Mouse (Mus musculus): ENCODE results near the gene Shox2.

Shox2 gene

DNA sequence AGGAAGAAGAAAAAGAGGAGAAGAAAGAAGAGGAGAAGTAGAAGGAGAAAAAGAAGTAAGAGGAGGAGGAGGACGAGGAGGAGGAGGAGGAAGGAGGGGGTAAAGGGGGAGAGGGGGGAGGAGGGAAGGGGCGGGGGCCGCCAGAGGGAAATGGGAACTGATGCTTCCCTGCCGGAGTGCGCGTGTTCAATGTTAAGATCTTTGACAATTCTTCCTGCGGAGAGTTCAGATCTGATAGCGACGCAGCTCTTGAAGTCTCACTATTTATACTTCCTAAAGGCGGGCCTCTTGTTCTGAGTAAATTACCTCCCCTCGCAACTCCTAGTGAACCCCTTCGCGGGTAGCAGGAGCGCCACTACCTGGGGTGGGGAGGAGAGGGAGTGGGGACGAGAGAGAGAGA, at the start of gene Shox2:
Gene Shox2, minus strand, starts transcription at position 66 of the 400 bp plus-strand sequence.
- DNase-seq (ENCODE audit: low spot score), result no peak

DNA sequence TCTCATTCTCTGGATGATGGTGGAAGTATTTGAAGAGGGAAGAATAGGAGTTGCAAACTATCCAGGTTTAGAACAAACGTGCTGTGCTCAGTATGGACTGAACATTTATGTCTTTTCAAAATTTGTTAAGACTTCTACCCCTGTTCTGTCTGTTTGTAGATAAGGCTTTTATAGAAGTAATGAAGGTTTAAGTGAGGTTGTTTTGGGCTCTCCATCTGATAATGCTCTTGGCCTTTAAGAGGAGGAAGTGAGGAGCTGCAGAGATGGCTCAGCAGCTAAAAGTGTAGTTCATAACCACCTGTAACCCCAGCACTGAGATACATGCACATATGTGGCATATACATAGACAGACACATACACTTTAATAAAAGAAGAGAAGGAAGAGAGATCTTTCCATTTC, 15.2 kb upstream of the Shox2 start:
- DNase-seq (ENCODE audit: low spot score), result no peak

DNA sequence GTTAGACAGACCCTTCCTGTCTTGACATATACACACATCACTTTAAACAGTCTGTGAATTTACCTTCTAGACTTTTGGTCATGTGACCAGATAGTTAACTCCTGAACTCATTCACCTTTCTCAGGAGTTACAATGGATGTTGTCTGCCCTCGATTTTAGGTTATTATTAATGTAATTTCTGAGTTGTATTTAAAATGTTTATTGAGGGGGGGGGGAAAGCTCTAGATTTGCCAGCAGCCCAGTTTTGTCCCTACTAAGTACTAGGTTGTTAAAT, 4.7 kb upstream of the Shox2 start:
- no peak for DNase-seq (ENCODE audit: low spot score)

DNA sequence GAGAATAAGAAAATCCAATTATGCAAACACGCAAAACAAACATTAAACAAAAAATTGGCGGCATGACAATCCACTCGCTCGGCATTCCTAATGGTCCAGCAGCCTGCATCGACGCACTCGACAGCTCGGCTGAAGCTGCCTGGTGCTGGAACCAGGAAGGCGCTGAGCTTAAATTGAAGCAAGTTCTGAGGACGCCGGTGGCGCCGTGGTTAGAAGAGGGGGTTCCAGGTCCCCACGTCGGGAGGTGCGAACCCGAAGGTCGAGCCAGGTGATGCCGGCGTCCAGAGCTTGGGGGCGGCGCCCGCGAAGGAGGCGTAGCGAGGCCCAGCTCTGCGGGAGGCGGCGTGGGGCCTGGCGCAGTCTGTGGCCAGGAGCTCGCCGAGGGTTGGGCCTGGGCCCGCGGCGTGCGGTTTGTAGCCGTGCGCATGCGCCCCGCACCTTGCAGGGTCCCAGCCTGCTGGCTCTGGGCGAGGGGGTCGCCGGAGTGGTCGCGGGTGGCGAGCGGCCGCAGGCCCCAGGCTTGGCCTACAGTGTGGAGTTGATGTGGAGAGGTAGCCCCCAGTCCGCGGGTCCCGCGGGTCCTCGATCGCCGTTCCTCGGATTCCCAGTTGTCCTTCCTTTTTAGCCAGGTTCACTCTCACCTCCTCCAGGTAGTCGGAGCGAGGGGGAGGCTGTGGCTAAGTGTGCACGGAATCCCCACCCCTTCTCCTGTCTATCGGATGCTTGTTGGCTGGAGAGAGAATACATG, 4.1 kb upstream of the Shox2 start:
- peak; percentile 91 for DNase-seq (ENCODE audit: low spot score)

DNA sequence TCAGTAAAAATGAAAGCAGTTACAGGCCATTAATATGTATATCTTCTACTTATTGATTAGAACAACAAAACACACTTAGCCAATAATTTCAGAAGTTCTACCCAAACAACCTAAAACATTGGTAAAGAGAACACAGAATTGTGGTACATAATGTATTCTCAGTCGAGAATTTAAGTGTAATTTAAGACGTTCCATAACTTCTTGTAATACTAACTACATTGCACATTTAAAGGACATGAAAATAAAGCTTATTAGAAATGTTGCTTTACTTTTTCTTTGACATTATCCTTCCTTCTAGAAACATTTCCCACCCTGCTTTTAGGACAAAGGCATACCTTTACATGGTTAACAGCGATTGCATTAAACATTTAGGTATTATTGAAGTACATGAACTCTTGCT, 1.9 kb upstream of the Shox2 start:
- DNase-seq (ENCODE audit: low spot score), result no peak

DNA sequence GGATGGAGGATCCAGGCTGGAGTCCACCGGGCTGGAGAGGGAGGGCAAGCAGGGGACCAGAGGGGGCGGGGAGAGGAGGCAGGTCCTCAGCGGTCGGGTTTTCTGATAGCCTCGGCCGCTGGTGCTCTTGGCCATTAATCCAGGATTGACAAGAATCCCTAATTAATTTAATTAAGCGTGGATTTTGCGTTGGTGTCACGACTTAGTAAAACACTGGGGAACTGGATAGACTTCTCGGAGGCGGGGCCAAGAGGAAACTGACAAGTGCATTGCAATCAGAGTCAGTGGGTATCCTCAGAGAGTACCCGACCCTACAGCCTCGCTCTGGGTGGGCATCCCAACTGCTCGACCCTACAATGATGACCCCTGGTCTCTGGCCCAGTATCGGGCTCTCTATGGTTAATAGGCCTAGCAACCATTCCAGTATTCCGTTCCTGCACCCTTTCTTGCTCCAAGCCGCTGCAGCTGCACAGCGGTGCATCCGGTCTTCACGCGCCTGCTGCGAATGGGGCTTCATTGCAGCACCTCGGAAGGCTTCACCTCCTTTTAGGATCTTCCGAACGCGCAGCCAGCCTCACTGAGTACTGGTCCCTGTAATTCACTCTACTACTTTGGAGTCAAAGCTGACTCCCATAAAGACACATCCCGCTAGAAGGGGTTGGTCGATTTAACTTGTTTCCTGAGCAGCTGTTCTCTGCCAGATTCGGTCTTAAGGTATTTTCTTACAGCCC, 775 bp upstream of the Shox2 start:
- DNase-seq (ENCODE audit: low spot score), result peak; percentile 47

DNA sequence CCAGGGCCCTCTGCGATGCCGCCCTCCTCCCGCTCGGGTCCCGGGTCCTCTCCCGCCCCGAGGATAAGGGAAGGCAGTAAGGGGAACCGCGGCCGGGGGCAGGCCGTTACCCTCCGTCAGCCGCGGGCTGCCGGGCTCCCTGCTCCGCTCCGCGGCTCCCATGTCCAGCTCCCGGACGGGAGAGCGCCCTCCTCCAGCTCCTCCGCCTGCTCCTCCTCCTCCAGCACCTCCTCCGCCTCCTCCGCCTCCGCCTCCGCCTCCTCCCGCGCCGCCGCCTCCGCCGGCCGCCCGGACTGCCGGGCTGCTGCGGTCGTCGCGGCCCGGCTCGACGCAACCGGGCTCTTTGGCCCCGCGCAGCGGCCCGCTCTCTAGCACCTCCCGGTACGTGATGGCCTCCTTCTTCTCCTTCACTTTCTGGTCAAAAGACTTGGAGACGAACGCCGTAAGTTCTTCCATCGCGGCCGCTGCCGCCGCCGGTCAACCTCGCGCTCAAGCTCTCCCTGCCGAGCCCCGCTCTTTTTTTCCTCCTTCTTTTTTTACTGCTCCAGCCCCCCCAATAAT, 390 bp downstream of the Shox2 start, which contains the start of gene Rsrc1:
Gene Rsrc1, plus strand, starts transcription at position 290 of the 561 bp plus-strand sequence.
- DNase-seq (ENCODE audit: low spot score), result peak; percentile 74

DNA sequence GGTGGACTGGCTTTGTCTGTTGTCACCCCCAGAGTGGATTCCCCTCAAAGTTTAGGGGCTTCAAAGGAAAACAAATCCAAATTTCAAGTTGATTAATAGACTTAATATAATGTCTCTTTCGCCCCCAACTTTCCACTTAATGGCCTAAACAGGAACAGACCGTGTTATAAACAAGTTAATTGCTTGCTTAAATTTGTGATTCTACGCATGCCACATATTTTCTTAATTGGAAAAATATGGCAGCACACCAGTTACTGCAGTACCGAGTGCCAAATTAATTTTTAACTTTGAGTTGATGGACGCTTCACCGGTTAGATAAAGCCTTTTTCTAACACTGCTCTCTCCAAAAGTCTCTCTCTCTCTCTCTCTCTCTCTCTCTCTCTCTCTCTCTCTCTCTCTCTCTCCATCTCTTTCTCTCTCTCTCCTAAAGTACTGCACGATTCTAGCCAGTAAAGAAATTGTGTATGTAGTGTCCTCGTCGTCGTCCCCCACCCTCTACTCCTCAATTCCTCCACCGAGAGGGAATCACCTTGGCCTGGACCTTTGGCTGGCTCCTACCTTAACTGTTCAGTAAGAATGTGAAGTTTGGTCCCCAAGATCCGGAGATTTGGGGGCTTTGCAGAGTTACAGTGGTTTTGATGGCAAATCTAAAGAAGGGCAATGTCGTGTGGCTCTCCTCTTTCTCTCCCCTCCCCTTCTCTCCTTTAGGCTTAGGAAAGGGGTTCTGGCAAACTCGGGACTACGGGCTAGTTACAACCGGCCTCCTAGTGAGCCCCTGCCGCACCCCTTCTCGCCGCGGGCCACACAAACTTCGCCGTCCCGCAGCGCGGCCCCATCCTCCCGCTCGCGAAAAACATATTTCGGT, 1.2 kb downstream of the Shox2 start:
- no peak for DNase-seq (ENCODE audit: low spot score)

DNA sequence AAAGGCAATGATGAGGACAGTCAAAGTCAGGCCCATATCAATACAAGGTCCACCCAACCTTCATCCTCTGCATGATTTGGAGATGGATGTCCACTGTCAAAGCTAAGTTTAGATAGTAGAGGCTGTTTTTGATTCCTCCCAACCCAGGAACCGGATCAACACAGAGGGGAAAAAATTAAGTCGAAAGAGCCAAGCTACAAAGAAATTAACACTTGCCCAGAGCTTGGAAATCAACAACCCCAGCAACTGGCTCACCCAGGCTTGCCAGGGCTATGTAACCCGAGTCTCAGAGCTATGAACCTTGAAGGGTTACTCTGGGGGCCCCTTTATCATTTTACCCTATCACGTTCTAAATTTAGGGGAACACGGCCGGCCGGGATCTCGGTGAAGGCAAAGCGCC, 2.1 kb downstream of the Shox2 start:
- DNase-seq (ENCODE audit: low spot score), result no peak

DNA sequence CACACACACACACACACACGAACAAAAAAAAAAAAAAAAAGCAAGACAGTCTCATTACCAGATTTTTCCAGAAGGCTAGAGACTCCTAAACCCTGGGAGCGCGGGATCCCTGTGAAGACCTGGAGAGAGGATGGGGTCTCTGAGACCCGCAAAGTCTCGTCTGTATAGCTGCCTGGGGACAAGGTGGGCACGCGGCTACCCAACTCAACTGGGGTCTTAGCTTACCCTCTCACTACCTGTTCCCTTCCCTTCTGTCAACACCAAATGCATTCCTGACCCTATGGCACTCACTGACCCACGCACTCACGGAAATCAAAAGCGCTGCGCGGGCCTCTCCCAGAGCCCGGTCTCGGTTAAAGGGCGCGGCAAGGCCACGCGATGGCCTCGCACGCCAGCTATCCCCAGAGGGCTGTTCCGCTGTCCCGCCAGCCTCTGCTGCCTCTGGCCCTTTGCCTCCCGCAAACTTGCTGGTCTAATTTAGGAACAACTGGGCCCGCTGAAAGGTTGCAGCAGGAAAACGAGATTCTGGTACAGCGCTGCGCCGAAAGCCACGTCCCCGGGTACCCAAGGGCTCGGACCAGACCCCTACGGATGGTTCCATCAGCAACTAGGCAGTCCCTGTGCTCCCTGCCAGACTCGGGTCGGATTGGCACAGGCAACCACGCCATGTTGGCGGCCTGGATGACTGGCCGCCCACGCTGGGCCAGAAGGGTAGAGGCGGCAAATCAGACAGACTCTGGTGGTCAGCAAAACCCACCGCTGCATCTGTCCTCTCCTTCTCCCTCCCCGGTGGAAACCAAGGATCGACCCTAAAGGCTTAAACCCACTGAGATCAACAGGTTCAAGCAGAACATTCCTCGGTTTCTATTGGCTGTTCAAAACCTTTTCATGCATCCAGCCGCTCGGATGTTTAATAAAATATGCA, 2.9 kb downstream of the Shox2 start:
- DNase-seq (ENCODE audit: low spot score), result peak; percentile 2

DNA sequence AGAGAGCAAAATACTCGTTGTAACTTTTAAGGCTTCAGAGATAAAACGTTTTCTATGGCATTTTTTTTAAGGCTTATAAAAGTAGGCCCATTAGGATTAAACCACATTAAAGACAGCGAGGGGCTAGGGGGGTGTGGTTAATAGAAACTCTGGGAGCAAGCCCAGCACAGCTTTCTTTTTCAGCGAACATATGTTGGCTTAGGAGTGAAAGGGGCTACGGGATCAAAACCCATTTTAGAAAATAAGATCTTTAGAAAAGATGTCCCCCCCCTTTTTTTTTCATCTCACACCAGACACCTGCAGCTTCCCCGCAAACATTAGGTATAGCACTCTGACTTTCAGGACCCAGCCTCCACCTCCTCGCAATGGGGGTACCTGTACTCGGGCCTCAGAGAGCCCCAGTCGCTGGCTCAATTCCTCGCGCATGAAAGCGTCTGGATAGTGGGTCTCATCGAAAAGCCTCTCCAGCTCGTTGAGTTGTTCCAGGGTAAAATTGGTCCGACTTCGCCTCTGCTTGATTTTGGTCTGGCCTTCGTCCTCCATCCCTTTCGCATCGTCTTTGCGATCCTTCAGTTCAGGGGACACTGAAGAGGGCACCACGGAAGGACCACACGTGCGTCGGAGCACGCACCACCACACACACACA, 3.6 kb downstream of the Shox2 start:
- no peak for DNase-seq (ENCODE audit: low spot score)

DNA sequence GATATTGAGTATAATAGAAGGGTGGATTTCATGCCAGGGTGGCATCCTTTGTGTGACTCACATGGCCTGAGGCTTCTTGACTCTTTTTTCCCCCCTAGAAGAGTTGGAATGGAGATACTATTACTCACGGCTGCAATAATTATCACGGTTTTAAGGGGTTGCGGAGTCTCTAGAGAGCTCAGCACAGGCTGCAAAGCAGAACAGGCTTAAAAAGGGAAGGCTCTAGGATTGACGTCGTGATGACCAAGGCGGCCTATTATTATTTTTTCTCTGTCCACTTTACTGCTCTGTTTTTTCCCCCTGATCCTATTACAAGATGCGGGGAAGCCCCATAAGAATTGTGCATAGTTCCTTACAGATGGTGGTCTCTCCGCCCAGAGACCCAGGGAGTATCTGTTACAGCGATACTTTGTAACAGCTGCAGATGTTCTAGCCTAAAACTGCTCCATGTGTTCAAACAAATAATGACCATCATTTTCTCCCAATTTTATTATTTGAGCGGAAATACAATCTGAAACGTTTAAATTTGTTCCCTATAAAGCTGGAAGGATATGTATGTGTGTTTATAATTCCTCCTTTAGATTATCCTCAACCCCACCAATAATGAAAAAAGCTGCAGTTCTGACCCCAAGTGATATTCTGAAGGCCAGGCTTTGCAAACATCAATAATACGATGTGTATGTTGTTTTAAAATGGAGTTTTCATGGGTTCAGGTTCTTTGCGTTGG, 4.5 kb downstream of the Shox2 start:
- no peak for DNase-seq (ENCODE audit: low spot score)

DNA sequence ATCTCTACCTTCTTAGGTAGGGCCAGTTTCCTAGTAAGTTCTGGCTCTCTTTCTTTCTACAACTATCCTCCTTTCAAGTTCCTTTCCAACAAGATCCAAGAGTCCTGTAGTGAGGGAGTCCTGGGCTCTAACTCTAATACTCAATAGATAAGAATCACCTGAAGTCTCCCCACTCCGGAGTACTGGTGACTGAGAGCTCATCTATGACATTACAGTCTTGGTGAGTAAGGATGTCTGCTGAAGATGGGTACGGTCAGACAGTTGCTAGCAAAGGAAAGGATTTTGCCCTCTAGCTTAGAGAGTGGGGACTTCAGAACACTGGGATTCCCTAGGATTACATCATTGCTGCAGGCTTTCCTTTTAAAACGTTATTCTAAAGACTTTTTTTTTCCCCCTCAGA, 7.1 kb downstream of the Shox2 start:
- DNase-seq (ENCODE audit: low spot score), result no peak

DNA sequence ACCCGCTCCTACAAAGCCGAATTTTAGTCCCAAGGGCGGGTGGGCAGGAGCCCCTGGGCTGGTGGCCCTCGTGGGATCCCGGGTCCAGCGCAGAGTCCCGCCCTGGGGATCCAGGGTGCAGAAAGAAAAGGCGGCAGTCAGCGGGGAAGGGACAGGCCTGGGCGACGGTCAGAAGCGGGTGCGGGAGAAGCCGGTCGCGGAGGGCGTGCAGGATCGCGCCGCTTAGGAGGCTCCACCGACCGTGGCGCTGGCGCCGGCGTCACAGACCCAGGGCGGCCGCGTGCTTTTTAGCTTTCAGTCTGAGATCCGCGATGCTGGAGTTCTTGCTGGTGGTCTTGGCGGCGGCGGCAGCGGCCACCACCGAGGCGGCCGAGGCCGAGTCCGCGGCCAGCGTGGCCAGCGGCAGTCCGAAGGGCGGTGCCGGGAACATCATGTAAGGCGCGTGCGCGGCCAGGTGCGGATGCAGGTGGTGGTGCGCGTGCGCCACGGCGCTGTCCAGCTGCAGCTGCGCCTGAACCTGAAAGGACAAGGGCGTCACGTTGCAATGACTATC, 8.1 kb downstream of the Shox2 start:
- DNase-seq (ENCODE audit: low spot score), result peak; percentile 81

DNA sequence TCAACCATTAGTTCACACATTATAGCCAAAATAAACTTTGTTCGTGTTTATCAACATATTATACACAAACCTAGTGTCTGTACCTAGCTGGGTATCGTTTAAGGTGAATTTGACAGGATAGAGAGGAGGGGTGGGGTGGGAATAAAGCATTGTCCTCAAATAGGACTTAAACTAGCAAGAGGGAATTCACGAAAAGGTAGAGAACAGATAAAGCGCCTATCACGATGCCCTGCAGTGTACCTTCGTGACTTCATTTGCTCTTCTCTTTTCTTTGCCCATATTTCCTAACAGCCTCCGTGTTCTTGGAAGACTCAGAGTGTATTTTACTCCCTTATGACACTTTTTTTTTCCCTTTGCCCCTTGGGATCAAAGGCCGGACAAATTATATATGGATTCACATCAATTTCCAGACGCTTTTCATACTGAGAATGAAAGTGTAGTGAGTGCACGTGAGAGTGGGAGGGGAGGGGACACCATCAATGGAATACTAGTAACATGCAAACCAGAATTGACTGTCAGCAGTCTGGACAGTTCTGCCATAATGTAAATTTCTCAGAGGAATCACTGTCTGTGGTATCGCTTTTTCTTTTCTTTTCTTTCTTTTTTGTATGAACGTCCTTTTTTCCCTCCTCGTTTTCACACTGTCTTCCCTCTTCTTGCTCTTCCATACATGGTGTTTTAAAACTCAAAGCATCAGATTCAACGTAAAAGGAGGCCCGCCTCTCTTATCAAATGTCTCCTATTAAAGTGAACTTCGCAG, 9.2 kb downstream of the Shox2 start:
- no peak for DNase-seq (ENCODE audit: low spot score)

DNA sequence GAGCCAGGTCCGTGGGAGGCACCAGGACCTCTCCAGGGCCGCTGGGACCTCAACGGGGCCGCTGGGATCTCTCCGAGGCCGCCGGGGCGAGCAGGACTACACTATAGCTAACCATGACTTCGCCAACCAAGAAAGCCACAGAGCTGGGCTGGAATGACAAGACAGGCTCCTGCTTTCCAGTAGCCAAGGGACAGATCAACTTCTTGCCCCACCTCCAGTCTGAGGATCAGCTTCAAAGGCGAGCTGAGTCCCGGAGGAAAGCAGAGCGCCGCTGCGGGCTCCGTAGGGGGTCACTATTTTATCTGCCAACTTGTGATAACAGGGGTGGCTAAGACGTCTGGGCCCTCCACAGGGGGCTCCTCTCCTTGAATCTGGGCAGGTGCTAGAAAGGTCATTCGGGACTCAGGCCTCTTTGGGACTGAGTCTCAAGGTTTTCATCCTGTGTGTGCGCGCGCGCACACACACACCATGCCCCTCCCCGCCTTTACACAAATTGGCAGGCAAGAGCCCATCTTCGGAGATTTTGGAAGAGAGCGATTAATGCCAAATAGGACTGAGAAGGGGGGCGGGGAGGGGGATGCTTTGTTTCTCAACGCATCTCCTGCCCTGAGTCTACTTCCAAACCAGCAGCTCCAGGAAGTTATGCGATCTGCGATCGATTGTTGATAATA, 10.8 kb downstream of the Shox2 start:
- DNase-seq (ENCODE audit: low spot score), result no peak

DNA sequence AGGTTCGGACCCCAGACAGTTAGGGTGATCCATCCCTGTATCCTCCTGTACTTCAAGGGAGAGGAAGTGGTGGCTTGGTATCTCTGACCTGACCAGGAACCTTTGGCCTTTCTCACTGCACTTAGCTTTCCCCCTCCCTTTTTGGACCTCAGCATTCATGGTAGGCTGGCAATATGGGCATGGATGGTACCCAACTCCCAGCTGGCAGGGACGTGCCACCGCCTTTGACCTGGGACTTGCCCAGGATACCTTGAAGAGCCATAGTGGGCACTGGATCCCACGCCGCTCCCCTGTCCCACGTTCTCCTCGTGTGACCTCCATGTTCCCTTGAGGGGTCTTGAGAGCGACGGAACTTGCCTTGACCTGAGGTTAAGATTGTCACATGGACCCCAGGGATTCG, 11.3 kb downstream of the Shox2 start:
- DNase-seq (ENCODE audit: low spot score), result no peak

DNA sequence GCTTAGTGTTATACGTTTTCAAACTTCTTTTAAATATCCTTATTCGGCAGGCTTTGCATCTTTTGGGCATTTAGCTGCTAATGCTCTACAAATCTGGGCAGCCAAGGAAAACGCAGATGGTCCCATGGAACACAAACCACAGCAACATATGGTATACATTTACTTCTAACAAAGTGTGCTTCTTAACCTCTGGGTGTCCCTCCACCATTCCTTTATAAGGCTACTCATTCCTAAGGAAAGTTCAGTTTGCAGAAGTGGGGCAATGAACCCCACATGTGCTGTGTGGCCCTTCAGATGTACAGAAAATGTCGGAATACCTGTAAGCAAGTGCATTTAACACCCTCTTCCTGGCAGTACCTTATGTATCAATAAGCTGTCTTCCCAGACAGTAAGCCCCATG, 14.1 kb downstream of the Shox2 start:
- no peak for DNase-seq (ENCODE audit: low spot score)

DNA sequence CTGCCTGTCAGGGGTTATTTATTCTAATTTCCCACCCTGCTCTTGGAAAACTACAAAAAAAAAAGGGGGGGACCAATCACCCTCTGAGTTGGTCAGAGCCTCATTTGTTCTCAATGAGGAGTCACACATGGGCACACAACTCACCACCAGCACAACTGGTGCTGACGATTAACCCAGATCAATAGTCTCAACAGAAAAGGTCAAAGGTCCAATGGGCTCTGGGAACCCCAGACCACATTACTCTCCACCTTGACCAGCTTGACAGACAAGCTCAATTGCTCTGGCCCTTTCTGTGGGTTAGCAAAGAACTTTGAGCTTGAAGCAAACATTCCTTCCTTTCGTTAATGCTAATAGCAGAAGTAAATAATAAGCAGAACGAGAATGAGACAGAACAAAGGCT, 16.7 kb downstream of the Shox2 start:
- no peak for DNase-seq (ENCODE audit: low spot score)

Data from yolk sac, embryonic 10.5 days (tissue).